Mouse (Mus musculus): ENCODE results near the gene Rbfox1. TPM values are rescaled to one million over a fixed set of nuclear protein-coding genes. Genes with fewer than 3 reads are reported as not detected.

The Rbfox1 gene
- total RNA-seq, 2 experiments from 2014 or later = 342 to 356 TPM

- DNase-seq (ENCODE audit: low spot score in 2 of 2) = no peak
Observed at GRCm38 (mm10) chr16:6333273-6333672, 448.1 kb downstream of the Rbfox1 start.

DNA sequence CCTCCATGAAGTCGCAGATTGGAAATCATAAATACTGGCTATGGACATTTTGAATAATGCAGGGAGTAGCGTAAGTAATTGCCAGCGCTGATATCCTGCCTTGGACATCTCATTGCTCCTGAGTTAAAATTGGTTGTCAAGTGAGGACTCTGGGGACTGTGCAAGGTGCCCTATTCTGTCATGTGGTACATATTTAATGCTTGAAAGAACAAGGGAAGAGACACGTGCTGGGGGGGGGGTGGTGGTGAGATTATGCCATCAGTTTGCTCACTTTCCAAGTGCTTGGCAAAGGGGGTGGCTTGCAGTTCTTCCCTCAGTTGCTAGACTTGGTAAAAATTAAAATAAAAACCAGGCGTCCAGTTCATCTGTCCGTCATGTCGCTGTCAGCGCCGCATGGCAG lies 462.9 kb downstream of the Rbfox1 start:
- no peak for DNase-seq (ENCODE audit: low spot score in 2 of 2)

DNA sequence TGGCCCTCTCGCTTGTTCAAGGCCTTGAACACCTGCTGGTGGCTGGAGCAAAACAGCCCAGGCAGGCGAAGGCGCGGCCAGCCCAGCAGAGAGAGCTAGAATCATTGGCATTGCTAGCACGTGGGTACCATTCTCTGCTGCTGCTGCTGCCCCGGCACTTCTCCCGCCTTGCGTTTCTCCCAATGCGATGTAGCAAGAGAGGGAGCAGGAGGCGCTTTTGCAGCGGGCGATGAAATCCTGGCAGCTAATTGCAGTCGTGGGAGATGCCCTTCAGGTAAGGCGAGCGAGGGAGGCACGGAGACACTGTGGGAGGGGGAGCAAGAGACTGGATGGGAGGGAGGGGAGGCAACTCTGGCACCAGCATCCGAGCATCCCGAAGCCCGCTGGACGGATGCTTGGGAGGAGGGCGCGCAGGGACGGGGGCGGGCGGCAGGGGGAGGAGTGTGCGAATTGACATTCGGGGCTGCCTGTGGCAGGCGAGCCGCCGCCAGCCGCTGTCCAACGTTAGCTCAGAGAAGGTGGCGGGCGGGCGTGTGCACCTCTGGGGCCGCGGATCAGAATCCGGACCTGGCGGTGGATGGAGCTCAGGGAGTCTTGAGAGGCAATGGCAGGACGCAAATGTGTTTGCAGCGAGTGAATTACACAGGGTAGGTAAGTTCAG lies 463.6 kb downstream of the Rbfox1 start:
- peak; percentile 65 to 73 for DNase-seq (ENCODE audit: low spot score in 2 of 2)

DNA sequence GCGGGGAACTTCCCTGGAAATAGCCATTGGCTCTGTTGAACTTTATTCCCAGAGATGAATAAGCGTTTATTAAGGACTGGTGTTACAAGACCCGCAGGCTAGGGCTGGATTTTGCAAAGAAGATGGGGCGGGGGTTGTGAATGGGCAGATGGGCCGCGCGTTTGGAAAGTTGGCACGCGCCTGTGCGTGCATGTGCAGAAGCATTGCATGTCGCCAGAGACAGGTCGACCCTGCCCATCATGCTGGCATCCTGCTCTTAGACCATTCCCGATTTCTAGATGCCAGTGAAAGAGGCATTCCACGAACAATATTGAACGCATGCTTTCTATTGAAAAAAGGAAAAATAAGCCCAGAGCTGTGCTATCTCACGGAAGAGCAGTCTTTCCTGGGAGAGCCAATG lies 464.2 kb downstream of the Rbfox1 start:
- peak; percentile 54 to 72 for DNase-seq (ENCODE audit: low spot score in 2 of 2)

- DNase-seq (ENCODE audit: low spot score in 2 of 2) = no peak
Observed at GRCm38 (mm10) chr16:6350256-6350655, 465.1 kb downstream of the Rbfox1 start.

DNA sequence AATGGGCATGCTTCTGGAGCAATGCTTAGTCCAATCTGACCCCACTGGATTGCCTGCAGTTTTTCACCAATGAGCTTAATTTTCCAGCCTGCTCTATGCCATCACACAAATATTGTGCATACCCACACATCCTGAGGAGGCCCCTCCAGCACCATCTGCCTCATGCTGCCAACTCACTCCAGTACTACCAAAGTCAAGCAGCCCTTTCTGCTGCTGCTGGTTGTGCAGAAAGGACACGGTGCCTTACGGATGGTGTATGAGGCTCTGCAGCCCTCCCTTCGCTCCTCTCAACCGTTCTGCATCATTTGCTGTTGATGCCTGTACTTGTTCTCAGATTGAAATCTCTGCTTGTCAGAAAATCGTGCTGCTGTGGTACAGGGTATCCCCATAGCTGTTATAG lies 468.0 kb downstream of the Rbfox1 start:
- no peak for DNase-seq (ENCODE audit: low spot score in 2 of 2)

GRCm38 (mm10) chr16:6356931-6357330 lies 471.8 kb downstream of the Rbfox1 start:
- DNase-seq (ENCODE audit: low spot score in 2 of 2) = no peak

DNA sequence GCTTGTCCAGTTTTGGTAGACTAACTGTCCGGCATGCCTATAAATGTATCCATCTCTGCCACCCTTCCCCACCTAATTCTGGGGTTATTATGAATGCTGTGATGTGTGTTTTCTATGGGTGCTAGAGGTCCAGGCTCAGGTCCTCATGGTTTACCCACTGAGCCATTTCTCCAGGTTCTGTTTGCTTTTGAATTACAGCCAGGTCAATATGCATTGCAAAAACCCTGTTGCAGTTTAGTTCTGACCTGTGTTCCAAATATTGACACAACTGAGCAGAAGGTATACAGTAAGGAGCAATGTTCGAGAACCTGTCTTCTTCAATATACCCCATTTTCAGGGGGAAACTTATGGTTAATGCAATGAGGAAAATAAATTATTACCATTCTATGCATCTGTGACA lies 480.6 kb downstream of the Rbfox1 start:
- no peak for DNase-seq (ENCODE audit: low spot score in 2 of 2)

DNA sequence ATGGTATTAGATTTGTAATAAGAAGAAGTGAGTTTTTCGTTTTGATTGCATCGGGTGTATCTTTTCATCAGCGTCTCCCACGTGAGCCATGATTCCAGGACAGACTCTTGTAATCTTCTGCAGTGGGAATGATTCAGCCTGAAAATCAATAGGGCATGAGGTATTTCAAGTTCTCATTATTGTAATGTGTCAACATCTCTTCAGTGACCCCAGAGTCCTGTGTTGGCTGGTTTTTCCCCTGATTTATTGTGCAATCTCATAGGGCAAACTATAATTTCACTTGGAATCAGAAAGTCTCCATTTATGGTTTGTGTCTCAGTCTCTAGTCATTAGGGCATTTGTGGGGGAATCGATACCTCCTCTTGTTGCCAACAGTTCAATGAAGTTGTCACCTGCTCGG lies 481.5 kb downstream of the Rbfox1 start:
- DNase-seq (ENCODE audit: low spot score in 2 of 2) = no peak

DNA sequence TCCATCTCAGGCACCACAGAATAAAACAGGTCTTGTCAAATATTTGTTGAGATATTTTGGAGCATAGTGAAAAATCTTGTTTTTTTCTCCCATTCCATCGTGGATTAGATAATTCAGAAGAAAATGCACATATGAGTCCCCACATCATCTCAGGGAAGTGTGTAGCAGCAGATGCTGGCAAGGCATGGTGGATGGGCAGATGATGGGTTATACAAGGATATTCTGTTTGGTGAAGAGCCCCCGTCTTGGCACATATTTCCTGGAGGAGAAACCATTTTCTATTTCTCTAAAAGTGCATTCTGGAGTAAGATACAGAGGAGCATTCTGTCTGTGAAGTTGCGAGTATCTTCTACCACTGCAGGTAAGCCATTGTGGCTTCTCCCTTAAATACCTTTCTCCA lies 495.8 kb downstream of the Rbfox1 start:
- peak in 1 of 2 experiments; percentile 44 for DNase-seq (ENCODE audit: low spot score in 2 of 2)

GRCm38 (mm10) chr16:6381572-6381971 lies 496.4 kb downstream of the Rbfox1 start:
- no peak for DNase-seq (ENCODE audit: low spot score in 2 of 2)

- no peak for DNase-seq (ENCODE audit: low spot score in 2 of 2)
Observed at GRCm38 (mm10) chr16:6382712-6383111, 497.6 kb downstream of the Rbfox1 start.

DNA sequence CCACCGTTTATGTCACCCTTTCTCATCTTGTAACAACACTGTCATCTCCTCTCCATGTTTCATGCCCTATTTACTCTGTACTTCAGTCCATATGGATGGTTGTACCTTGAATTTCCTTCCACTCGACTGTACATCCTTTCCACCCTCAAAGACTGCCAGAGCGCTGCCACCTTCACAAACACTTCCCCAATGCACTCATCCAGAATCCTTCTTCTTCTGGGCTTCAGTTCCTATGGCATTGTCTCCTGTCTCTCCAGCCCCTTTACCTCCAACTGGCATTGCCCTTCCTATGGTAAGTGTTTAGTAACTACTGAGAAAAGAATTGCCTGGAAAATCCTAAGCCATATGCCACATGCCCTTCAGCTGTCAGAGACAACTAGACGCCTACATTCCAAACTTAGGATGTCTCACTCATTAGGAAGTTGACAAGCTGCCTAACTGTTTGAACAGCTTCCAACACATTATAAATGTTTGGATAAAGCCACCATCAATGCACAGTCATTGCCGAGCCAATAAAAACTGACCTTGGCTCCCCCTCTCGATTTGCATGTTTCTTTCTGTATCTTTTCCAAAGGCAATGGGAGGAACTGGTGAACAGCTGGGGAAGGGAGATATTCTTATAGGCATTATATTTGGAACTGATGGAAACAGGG lies 505.2 kb downstream of the Rbfox1 start:
- DNase-seq (ENCODE audit: low spot score in 2 of 2) = peak in 1 of 2 experiments; percentile 54

DNA sequence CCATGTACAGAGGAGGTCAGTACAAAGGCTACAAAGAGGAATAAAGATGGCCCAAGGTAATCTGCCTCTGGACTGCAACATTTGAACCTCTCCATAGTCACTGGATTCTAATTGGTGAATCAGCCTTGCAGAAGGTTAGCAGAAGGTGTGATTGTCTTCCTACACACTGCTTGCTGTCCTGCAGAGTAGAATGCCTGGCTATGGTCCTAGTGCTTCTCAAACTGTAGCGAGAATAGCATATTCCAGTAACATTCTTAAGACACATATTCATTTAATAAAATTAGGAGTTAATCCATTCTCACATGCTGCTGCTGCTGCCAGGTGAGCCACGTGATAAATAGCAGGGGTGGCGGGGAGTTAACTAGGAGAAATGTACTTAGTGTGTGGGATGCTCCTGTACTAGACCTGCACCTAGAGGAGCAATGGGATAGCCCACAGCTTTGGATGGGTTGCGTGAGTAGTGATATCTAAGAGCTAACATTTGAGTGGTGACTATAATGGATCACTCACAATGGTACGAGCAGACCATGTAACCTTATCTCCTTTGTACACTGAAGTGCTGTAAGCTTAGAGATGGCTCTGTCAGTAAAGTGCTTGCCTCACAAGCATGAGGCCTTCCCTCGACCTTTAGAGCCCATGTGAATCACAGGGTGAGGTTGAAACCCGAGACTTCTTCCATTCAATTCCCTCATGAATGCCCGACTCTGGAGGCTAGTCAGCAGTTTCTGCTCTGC lies 511.7 kb downstream of the Rbfox1 start:
- DNase-seq (ENCODE audit: low spot score in 2 of 2) = no peak

DNA sequence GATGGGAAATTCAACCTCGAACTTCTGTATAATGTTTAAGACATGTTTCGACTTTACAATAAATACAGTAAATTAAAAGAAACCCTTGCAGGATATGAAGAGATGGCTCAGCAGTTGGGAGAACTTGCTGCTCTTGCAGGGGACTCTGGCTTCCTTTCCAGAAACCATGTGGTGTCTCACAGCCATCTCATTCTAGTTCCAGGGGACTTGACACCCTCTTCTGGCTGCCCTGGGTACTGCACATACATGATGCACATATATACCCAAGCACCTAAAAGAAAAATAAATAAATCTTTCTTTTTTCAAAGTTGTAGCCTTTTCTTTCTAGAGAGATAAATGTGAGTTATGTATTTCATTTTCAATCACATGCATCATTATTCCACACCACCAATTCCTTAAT lies 512.5 kb downstream of the Rbfox1 start:
- DNase-seq (ENCODE audit: low spot score in 2 of 2) = no peak

- DNase-seq (ENCODE audit: low spot score in 2 of 2) = no peak
Observed at GRCm38 (mm10) chr16:6402816-6403215, 517.7 kb downstream of the Rbfox1 start.

- DNase-seq (ENCODE audit: low spot score in 2 of 2) = no peak
Observed at GRCm38 (mm10) chr16:6414846-6415245, 529.7 kb downstream of the Rbfox1 start.

DNA sequence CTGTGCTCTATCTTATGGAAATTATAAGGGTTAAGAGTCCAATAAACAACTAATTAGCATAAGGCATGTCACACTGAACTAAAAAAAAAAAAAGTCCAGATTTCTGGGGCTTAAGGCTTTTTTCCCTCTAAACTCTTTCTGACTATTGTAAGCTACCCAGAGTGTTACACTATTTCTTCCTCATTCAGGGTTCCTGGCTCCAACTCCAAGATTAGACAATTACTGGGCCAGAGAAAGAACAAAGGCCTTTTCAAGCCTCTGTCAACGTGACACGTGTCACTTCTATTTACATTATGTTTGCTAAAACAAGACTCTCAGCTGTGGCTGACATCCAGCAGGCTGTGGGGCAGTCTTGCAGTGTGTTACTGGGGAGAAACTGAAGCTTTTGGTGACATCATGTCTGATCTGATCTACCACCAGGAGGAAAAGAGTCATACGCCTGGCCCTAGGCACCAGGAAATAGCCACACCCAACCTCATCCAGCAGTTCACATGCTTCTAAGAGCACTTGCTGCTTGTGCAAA lies 536.5 kb downstream of the Rbfox1 start:
- no peak for DNase-seq (ENCODE audit: low spot score in 2 of 2)

DNA sequence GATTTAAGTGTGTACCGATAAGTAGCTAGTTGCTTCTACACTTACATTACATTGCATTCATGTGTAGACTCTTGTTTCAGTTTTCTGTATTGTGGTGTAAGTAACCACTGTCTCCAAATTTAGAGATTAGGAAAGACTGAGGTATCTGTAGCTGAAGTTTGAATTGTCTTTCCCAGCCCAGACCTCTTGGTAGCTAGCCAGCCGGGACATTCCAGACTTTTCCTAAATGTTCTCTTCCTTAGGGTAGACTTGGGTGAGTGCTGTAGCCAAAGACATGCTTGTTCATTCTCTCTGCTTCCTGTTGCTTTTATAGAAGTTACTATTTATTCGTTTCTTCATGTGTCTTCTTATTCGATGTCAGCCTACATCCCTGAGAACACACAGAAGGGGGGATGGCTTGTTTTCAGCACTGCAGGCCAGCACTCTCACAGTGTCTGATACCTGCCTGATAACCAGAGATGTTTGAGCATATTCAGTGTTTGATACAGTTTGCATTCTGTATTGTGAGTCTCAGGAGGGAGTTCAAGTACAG lies 538.8 kb downstream of the Rbfox1 start:
- DNase-seq (ENCODE audit: low spot score in 2 of 2) = no peak

- no peak for DNase-seq (ENCODE audit: low spot score in 2 of 2)
Observed at GRCm38 (mm10) chr16:6424738-6425137, 539.6 kb downstream of the Rbfox1 start.
